Mouse (Mus musculus) liver, adult 2 months (tissue): ENCODE measurements around the gene Deaf1.

ENCODE experiments used
- CTCF ChIP-seq: fragments of 200-500 bp; IDR thresholded peaks from 2 replicates; pipeline ENCODE4 v1.5.1; 2011; ENCODE audit warnings: low read depth, low read length, control low read depth
- POLR2A ChIP-seq: fragments of 200-500 bp; IDR thresholded peaks from 2 replicates; pipeline ENCODE4 v1.6.1; 2011; ENCODE audit warnings: low read length, control low read depth; ENCODE audit not compliant: insufficient read depth; ENCODE audit errors: extremely low read depth

- no peak for TF ChIP-seq CTCF
- TF ChIP-seq POLR2A: no peak
These were observed 7.6 kb upstream of the Deaf1 start for GRCm38 (mm10) chr7:141335044-141335579.
